Mouse (Mus musculus): ENCODE results near the gene Alg14. TPM values are rescaled to one million over a fixed set of nuclear protein-coding genes. Genes with fewer than 3 reads are reported as not detected.

Alg14 gene
- polyA plus RNA-seq (2015; fragmentation: Nextera tagmentation; extraction: Ambion mirVana) = 38.9 and 41.5 TPM in 2 replicates

DNA sequence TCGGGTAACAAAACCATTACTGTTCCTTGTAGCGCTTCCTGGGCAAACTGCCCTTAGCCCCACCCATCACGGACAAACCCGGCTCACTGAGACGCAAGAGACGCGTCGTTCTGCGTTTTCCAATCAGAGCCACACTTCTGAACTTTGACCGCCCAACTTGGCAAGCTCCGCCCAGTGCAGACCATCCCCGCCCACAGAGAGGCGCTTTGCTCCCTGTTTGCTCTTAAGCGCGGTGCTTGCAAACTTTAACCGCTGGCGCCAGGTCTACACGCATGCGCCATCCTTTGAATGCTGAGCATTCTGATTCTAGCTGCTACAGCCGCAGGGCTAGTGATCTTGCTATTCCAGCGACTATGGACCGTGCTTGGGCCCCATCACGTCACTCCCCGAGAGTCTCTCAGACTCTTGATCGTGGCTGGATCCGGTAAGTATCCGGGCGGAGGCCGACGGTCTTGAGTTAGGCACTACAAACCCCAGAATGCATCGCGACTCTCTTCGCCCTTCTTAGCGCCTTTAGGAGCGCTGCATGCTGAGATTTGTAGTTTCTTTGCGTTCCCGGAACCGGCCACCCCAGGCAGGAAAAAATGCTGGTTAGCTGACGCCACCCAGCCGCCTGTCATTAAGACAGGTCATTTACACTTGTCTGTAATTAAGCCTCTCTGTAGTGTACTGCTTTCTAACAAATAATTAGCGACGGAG, at the start of gene Alg14:
TSS of gene Alg14 (plus strand) at position 214 of the 699 bp plus-strand sequence.
- Histone ChIP-seq H3K36me3 (no peaks in the 10 kb centered on the region), H3K4me2 (peak within 1 kb of the TSS; percentile 62), H3K27me3 (no peaks in the 10 kb centered on the region), H3K9me3 (replicated peaks) (no peaks in the 10 kb centered on the region), H3K9ac (peak within 1 kb of the TSS; percentile 73), H3K4me1 (peaks cover 6% of the 10 kb centered on the region), H3K27ac (peak within 1 kb of the TSS; percentile 99), H3K4me3 (replicated peaks) (peak within 1 kb of the TSS; percentile 80)
- ATAC-seq (replicated peaks; ENCODE audit: low FRiP score) = peak; percentile 98
- WGBS = under 1% methylated on average over 42 of the region's 42 CpGs

- 0 out of 2 replicates have a peak overlapping the region, but pooled peaks have one; percentile 9 for H3K27ac ChIP-seq
- peak; percentile 59 for ATAC-seq (replicated peaks; ENCODE audit: low FRiP score)
- H3K36me3 ChIP-seq = no peaks in the 10 kb centered on the region
- no peaks in the 10 kb centered on the region for H3K9me3 ChIP-seq (replicated peaks)
- no peak overlapping the region for H3K9ac ChIP-seq
- no peak overlapping the region for H3K4me3 ChIP-seq (replicated peaks)
- 31% methylated on average over 9 of the region's 9 CpGs for WGBS
- peaks cover 30% of the 10 kb centered on the region for H3K4me1 ChIP-seq
- no peak overlapping the region for H3K4me2 ChIP-seq
- no peaks in the 10 kb centered on the region for H3K27me3 ChIP-seq
Observed at GRCm38 (mm10) chr3:121242111-121242936, 49.2 kb upstream of the Alg14 start.

GRCm38 (mm10) chr3:121242941-121243340, 48.6 kb upstream of the Alg14 start:
- peak; percentile 31 for ATAC-seq (replicated peaks; ENCODE audit: low FRiP score)
- WGBS = 59% methylated on average over 4 of the region's 4 CpGs
- no peak overlapping the region for H3K9ac ChIP-seq
- no peaks in the 10 kb centered on the region for H3K27me3 ChIP-seq
- H3K36me3 ChIP-seq = no peaks in the 10 kb centered on the region
- H3K4me1 ChIP-seq = peaks cover 30% of the 10 kb centered on the region
- no peak overlapping the region for H3K4me3 ChIP-seq (replicated peaks)
- H3K4me2 ChIP-seq = no peak overlapping the region
- H3K27ac ChIP-seq = 0 out of 2 replicates have a peak overlapping the region, but pooled peaks have one; percentile 9
- H3K9me3 ChIP-seq (replicated peaks) = no peaks in the 10 kb centered on the region

DNA sequence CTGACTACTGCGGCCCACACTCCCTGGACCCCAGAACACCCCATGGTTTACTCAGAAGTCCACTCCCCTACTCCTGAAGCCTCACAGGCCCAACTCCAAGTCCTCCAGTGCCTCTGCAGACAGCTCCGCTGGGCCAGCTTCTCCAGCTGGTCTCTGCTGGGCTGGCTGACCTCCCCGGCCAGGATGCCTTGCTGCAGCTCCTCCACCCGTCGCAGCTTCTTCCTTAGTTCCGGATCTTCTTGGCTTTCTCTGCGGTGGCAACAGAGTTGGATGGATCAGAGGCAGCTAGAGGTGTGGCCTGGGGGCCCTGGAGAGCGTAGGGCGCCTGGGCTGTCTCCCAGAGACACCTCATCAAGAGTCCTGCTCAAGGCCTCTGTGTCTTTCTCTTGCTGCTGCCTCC, 41.5 kb upstream of the Alg14 start:
- Histone ChIP-seq H3K4me1 (0 out of 2 replicates have a peak, but pooled peaks cover 3% of the 10 kb centered on the region), H3K27me3 (no peaks in the 10 kb centered on the region), H3K4me2 (no peak overlapping the region), H3K27ac (no peak overlapping the region), H3K36me3 (no peaks in the 10 kb centered on the region), H3K9ac (no peak overlapping the region), H3K4me3 (replicated peaks) (no peak overlapping the region), H3K9me3 (replicated peaks) (no peaks in the 10 kb centered on the region)
- WGBS = 82% methylated on average over 9 of the region's 9 CpGs
- no peak for ATAC-seq (replicated peaks; ENCODE audit: low FRiP score)

GRCm38 (mm10) chr3:121250576-121251433, 40.8 kb upstream of the Alg14 start:
- H3K9me3 ChIP-seq (replicated peaks) = no peaks in the 10 kb centered on the region
- no peak for ATAC-seq (replicated peaks; ENCODE audit: low FRiP score)
- H3K36me3 ChIP-seq = no peaks in the 10 kb centered on the region
- 0 out of 2 replicates have a peak, but pooled peaks cover 3% of the 10 kb centered on the region for H3K4me1 ChIP-seq
- H3K27me3 ChIP-seq = no peaks in the 10 kb centered on the region
- no peak overlapping the region for H3K27ac ChIP-seq
- H3K4me2 ChIP-seq = no peak overlapping the region
- 70% methylated on average over 19 of the region's 19 CpGs for WGBS
- H3K4me3 ChIP-seq (replicated peaks) = no peak overlapping the region
- H3K9ac ChIP-seq = no peak overlapping the region

DNA sequence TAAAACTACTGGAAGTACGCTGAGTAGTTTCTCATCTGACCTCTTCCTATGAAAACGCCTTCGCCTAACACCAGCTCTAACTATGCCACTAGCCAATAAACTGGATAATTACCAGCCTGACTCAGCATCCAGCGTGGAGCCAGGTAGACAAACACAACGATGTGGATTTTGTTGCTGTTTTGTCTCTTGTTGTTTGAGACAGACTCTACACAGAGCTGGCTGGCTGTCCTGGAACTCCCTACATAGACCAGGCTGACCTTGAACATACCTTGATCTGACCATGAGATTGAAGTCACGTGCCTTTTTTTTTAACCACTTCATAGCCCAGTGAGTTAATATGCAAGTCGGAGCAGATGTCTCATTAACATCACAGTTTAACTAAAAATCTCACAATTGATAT, 36.1 kb upstream of the Alg14 start:
- ATAC-seq (replicated peaks; ENCODE audit: low FRiP score) = no peak
- H3K4me1 ChIP-seq = peaks cover 7% of the 10 kb centered on the region
- H3K27ac ChIP-seq = no peak overlapping the region
- peaks cover 15% of the 10 kb centered on the region for H3K27me3 ChIP-seq
- H3K9ac ChIP-seq = no peak overlapping the region
- WGBS = 85% methylated on average over 7 of the region's 7 CpGs
- H3K4me2 ChIP-seq = no peak overlapping the region
- no peaks in the 10 kb centered on the region for H3K36me3 ChIP-seq
- no peaks in the 10 kb centered on the region for H3K9me3 ChIP-seq (replicated peaks)
- H3K4me3 ChIP-seq (replicated peaks) = no peak overlapping the region

DNA sequence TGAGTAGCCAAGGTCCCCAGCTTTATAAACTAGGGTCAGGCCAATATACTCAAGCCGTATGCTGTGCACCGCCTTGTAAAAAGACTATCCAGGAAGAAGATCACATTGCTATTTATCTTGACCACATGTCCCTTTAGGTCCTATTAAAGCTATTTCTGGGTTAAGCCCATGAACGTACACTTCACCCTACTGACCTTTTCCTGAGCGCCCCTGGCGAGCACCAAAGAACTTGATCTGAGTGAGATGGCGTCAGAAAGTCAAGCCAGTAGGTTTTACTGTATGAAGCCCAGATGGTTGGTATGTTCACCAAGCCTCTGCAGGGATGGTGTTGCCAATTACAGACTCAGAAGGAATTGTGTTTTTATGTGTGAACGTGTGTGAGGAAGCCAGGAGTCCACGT, 35.4 kb upstream of the Alg14 start:
- H3K9me3 ChIP-seq (replicated peaks) = no peaks in the 10 kb centered on the region
- H3K4me3 ChIP-seq (replicated peaks) = no peak overlapping the region
- H3K4me1 ChIP-seq = peaks cover 7% of the 10 kb centered on the region
- no peaks in the 10 kb centered on the region for H3K36me3 ChIP-seq
- H3K27ac ChIP-seq = no peak overlapping the region
- no peak for ATAC-seq (replicated peaks; ENCODE audit: low FRiP score)
- H3K27me3 ChIP-seq = peaks cover 22% of the 10 kb centered on the region
- no peak overlapping the region for H3K4me2 ChIP-seq
- WGBS = 79% methylated on average over 8 of the region's 8 CpGs
- no peak overlapping the region for H3K9ac ChIP-seq

GRCm38 (mm10) chr3:121257418-121257817, 34.2 kb upstream of the Alg14 start:
- no peaks in the 10 kb centered on the region for H3K9me3 ChIP-seq (replicated peaks)
- no peak overlapping the region for H3K27ac ChIP-seq
- H3K36me3 ChIP-seq = no peaks in the 10 kb centered on the region
- no peak overlapping the region for H3K9ac ChIP-seq
- H3K27me3 ChIP-seq = peaks cover 31% of the 10 kb centered on the region
- no peak for ATAC-seq (replicated peaks; ENCODE audit: low FRiP score)
- 89% methylated on average over 10 of the region's 10 CpGs for WGBS
- H3K4me3 ChIP-seq (replicated peaks) = no peak overlapping the region
- H3K4me2 ChIP-seq = no peak overlapping the region
- peaks cover 12% of the 10 kb centered on the region for H3K4me1 ChIP-seq

DNA sequence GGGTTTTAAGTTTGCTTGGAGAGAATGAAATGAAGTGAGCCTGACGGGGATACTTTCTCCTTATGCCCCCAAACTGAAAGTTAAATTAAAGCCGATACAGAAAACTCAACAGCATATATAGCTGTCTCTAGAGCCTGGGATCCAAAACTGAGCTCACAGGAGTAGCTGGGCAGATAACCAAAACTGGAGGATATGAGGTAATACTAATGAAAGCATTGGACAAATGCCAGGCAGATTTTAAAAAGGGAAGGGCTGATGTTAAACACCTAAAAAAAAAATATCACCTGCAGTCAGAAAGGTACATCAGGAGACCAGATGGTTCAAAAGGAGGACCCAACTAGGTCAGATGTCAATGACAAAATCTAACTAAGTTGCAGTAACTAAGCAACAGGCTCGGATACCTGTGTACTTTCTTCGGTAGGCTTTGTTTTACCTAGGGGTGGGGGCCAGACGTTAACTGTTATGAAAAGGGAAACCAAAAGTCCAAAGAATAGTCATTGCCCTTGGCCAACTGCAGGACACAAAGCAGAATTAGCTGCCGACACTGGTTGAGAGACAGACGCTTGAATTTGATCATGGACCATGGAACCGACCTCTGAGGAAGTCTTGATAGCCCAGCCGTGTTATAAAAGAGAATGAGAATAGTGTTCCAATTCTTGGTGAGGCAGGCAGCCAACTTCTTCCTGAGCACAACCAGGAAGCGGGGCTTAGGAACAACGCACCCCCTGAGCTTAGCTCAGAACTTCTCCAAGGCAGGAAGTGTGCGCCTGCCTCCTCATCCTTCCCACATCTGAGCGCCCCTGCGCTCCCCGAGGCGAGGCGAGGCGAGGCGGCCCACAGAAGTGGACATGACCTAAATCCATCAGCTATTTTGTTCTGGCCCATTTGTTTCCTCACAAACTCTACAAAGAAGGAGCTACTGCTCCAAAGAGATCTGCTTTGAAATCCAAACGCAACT, 32.8 kb upstream of the Alg14 start:
- no peak overlapping the region for H3K27ac ChIP-seq
- no peak overlapping the region for H3K4me3 ChIP-seq (replicated peaks)
- H3K9me3 ChIP-seq (replicated peaks) = no peaks in the 10 kb centered on the region
- peaks cover 21% of the 10 kb centered on the region for H3K4me1 ChIP-seq
- no peaks in the 10 kb centered on the region for H3K36me3 ChIP-seq
- peaks cover 43% of the 10 kb centered on the region for H3K27me3 ChIP-seq
- ATAC-seq (replicated peaks; ENCODE audit: low FRiP score) = no peak
- no peak overlapping the region for H3K4me2 ChIP-seq
- WGBS = 57% methylated on average over 20 of the region's 20 CpGs
- no peak overlapping the region for H3K9ac ChIP-seq

GRCm38 (mm10) chr3:121260041-121260440, 31.5 kb upstream of the Alg14 start:
- peaks cover 21% of the 10 kb centered on the region for H3K4me1 ChIP-seq
- H3K27me3 ChIP-seq = peaks cover 54% of the 10 kb centered on the region
- no peaks in the 10 kb centered on the region for H3K9me3 ChIP-seq (replicated peaks)
- no peaks in the 10 kb centered on the region for H3K36me3 ChIP-seq
- H3K4me2 ChIP-seq = no peak overlapping the region
- H3K9ac ChIP-seq = no peak overlapping the region
- no peak overlapping the region for H3K4me3 ChIP-seq (replicated peaks)
- ATAC-seq (replicated peaks; ENCODE audit: low FRiP score) = no peak
- no peak overlapping the region for H3K27ac ChIP-seq
- 85% methylated on average over 7 of the region's 7 CpGs for WGBS

GRCm38 (mm10) chr3:121260831-121261230, 30.7 kb upstream of the Alg14 start:
- no peak overlapping the region for H3K27ac ChIP-seq
- no peak overlapping the region for H3K9ac ChIP-seq
- ATAC-seq (replicated peaks; ENCODE audit: low FRiP score) = no peak
- no peak overlapping the region for H3K4me3 ChIP-seq (replicated peaks)
- H3K4me1 ChIP-seq = peaks cover 21% of the 10 kb centered on the region
- WGBS = 63% methylated on average over 1 of the region's 1 CpGs
- H3K4me2 ChIP-seq = no peak overlapping the region
- peaks cover 55% of the 10 kb centered on the region for H3K27me3 ChIP-seq
- H3K9me3 ChIP-seq (replicated peaks) = no peaks in the 10 kb centered on the region
- H3K36me3 ChIP-seq = no peaks in the 10 kb centered on the region

Data from kidney, embryonic 15.5 days (tissue).